Mouse (Mus musculus) left cerebral cortex, adult 6 months (tissue): ENCODE results near the gene Foxred2. TPM values are rescaled to one million over a fixed set of nuclear protein-coding genes. Genes with fewer than 3 reads are reported as not detected.

Source experiments
- long read RNA-seq, 2 experiments: library from polyadenylated mRNA; unstranded; transcript quantifications; one replicate each; pipeline ENCODE4 v2.0.0; 2019 to 2020
- polyA plus RNA-seq: library from polyadenylated mRNA; unstranded; fragments of <200 nt; fragmentation: Nextera tagmentation; gene quantifications from 2 replicates; pipeline ENCODE4 v1.2.3, GENCODE M21; 2021

Foxred2 gene
- polyA plus RNA-seq: 5.6 and 5.8 TPM in 2 replicates
- long read RNA-seq, experiment 1, full-length matches to known transcripts: 7 of 20 reads
- long read RNA-seq, experiment 1, partial matches to known transcripts: 9 of 20 reads
- long read RNA-seq, experiment 1, other reads (novel, unspliced or antisense): 4 of 20 reads
- long read RNA-seq, experiment 2: 0 reads

GRCm38 (mm10) chr15:77956404-77956901 is at the start of gene Foxred2:
Foxred2 (minus strand) TSS chr15:77956722.

DNA sequence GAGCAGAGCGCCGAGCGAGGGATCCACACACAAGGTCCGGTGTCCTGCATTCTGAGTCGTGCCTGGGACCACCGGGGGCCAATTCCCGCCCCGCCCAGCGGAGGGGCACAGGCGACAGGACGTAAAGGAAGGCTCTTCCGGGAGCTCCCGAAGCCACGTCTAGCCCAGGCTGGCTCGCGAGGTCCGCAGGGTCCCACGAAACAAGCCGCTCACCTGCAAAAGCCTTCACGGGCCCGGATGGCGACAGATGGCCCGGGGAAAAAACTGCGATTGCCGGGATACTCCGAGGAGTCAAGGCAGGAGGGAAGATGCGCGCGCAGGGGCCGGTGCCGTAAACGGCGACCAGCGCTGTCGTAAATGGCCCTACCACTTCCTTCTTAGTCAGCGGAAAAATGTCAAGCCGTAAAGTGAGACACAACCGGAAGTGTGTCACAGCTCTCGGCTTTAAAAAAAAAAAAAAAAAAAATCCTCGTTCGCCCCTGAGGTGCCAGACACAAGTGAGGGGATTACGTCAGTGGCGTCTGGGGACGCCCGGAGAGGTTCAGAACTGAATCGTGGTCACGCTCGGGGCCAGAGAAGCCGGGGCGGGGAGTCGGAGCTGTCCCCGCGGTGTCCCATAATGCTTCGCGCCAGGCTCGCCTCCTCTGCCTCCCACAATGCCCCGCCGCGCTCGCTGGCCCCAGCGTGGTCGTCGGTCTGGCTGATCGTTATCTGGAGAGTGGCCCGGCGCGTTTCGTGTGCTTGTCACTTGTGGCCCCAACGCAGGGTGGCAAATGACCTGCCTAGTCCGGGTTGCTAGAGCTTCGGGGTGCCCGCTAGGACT is 14.2 kb upstream of the Foxred2 start, which contains the start of gene Eif3d:
Gene Eif3d (minus strand): TSS at position 344 of the 823 bp plus-strand sequence.

GRCm38 (mm10) chr15:77928673-77929331 is 27.7 kb downstream of the Foxred2 start, which contains the start of gene Txn2:
Txn2 (minus strand) TSS chr15:77929006.

Other genes starting within 250 kb of the Foxred2 start
- 0.38 and 0.69 TPM in 2 replicates for gene Apol9b, start 227.7 kb downstream of the Foxred2 start, polyA plus RNA-seq
- gene Apol8, start 199.7 kb downstream of the Foxred2 start, polyA plus RNA-seq: 1.2 and 2.6 TPM in 2 replicates
- gene Myh9, start 114.5 kb downstream of the Foxred2 start, polyA plus RNA-seq: 6.5 and 6.6 TPM in 2 replicates
- 296 and 339 TPM in 2 replicates for gene Txn2, start 27.7 kb downstream of the Foxred2 start, polyA plus RNA-seq
- gene Eif3d, start 14.1 kb upstream of the Foxred2 start, polyA plus RNA-seq: 81.5 and 95.3 TPM in 2 replicates
- gene Cacng2, start 163.3 kb upstream of the Foxred2 start, polyA plus RNA-seq: 11.7 and 13.5 TPM in 2 replicates
- gene Ift27, start 217.4 kb upstream of the Foxred2 start, polyA plus RNA-seq: 50.6 and 63.3 TPM in 2 replicates
- 90.5 and 106 TPM in 2 replicates for gene Pvalb, start 249.7 kb upstream of the Foxred2 start, polyA plus RNA-seq